Mouse (Mus musculus) left cerebral cortex, adult 18-20 months (tissue): ENCODE data around the gene Ccdc13. TPM values are rescaled to one million over a fixed set of nuclear protein-coding genes. Genes with fewer than 3 reads are reported as not detected.

Experiments used
- DNase-seq, 2 experiments: peaks; one replicate each; pipeline ENCODE4 v3.0.0; 2021 to 2022; ENCODE audit warnings: low spot score in 2 of 2, mixed read lengths in 1 of 2
- long read RNA-seq, 2 experiments: library from polyadenylated mRNA; stranded (forward); transcript quantifications; one replicate each; pipeline ENCODE4 v2.0.0; 2021
- total RNA-seq, 2 experiments: library from RNA; stranded (reverse); gene quantifications; 2 replicates each; pipeline ENCODE4 v1.2.3; 2021

Ccdc13 gene
- 1 to 10 TPM; 5.1 to 6.1 TPM for total RNA-seq
- long read RNA-seq, experiment 1, partial matches to known transcripts, result 0 of 4 reads
- long read RNA-seq, experiment 1, other reads (novel, unspliced or antisense), result 3 of 4 reads
- long read RNA-seq, experiment 2, partial matches to known transcripts, result 0 of 3 reads
- long read RNA-seq, experiment 2, other reads (novel, unspliced or antisense), result 1 of 3 reads

- peak; percentile 86 to 88 for DNase-seq
Observed at GRCm38 (mm10) chr9:121838829-121839621, at the start of gene Ccdc13. TSS of gene Ccdc13 (minus strand) at chr9:121839461.

GRCm38 (mm10) chr9:121882015-121882457 lies 42.8 kb upstream of the Ccdc13 start:
- no peak for DNase-seq

GRCm38 (mm10) chr9:121881301-121881700 lies 42.0 kb upstream of the Ccdc13 start:
- DNase-seq, result peak in 1 of 2 experiments; percentile 58

- DNase-seq, result peak; percentile 75 to 78
Observed at GRCm38 (mm10) chr9:121880840-121881239, 41.6 kb upstream of the Ccdc13 start.

GRCm38 (mm10) chr9:121877052-121877740 lies 37.9 kb upstream of the Ccdc13 start:
- DNase-seq, result peak; percentile 72 to 77

GRCm38 (mm10) chr9:121873578-121873977 lies 34.3 kb upstream of the Ccdc13 start:
- no peak for DNase-seq

GRCm38 (mm10) chr9:121872062-121872683 lies 32.9 kb upstream of the Ccdc13 start:
- no peak for DNase-seq

- DNase-seq, result no peak
Observed at GRCm38 (mm10) chr9:121869973-121870515, 30.8 kb upstream of the Ccdc13 start.

GRCm38 (mm10) chr9:121869432-121869831 lies 30.2 kb upstream of the Ccdc13 start:
- DNase-seq, result no peak

- no peak for DNase-seq
Observed at GRCm38 (mm10) chr9:121868236-121868635, 29.0 kb upstream of the Ccdc13 start.

- no peak for DNase-seq
Observed at GRCm38 (mm10) chr9:121867632-121868031, 28.4 kb upstream of the Ccdc13 start.

GRCm38 (mm10) chr9:121865425-121866008 lies 26.3 kb upstream of the Ccdc13 start:
- DNase-seq, result no peak

GRCm38 (mm10) chr9:121864837-121865236 lies 25.6 kb upstream of the Ccdc13 start:
- DNase-seq, result no peak

- no peak for DNase-seq
Observed at GRCm38 (mm10) chr9:121860921-121861320, 21.7 kb upstream of the Ccdc13 start.

- no peak for DNase-seq
Observed at GRCm38 (mm10) chr9:121859345-121859744, 20.1 kb upstream of the Ccdc13 start.

GRCm38 (mm10) chr9:121858153-121858488 lies 18.9 kb upstream of the Ccdc13 start, which contains the start of gene Higd1a:
TSS of gene Higd1a (minus strand) at chr9:121858362.
- no peak for DNase-seq

- DNase-seq, result peak; percentile 98
Observed at GRCm38 (mm10) chr9:121857474-121858152, 18.4 kb upstream of the Ccdc13 start.

- DNase-seq, result peak in 1 of 2 experiments; percentile 39
Observed at GRCm38 (mm10) chr9:121856649-121857416, 17.6 kb upstream of the Ccdc13 start.

- DNase-seq, result no peak
Observed at GRCm38 (mm10) chr9:121854246-121854645, 15.0 kb upstream of the Ccdc13 start.
